Mouse (Mus musculus) lung, postnatal 0 days (tissue): ENCODE results near the gene Pnpo.

ENCODE experiments used
- CTCF ChIP-seq: IDR thresholded peaks from 2 replicates; pipeline ENCODE4 v1.5.1; 2016; ENCODE audit warnings: antibody characterized with exemption, mild to moderate bottlenecking
- EP300 ChIP-seq: IDR thresholded peaks from 2 replicates; pipeline ENCODE4 v1.6.1; 2016; ENCODE audit warnings: antibody characterized with exemption, mild to moderate bottlenecking, control low read depth

DNA sequence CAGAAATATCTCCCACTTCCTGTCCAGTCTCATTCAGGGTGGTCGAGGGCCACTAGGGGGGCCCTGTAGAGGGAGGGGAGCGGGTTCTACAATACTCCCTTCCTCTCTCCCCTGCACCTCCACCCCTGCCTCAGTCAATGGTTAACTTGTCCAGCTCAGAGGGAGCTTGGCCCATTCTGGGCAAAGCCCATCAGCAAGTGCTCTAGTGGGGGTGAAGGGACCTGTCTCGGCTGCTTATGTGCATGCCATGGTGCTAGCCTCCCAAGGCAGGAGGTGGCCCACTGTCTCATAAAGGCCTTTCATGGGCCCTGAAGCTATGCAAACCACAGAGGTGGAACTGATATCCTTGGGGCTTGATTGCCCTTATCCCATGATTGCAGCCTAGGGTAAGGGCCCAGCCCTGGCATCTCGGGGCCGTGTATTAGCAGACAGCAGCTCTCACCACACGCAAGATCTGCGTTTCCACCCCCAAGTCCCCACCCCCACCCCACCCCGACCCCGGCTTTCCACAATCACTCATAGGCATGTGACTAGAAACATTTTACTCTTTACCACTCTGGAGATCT, 13.9 kb downstream of the Pnpo start:
- TF ChIP-seq CTCF (no peak), EP300 (no peak)
